Mouse (Mus musculus) thymus, adult 2 months (tissue): Measurements from ENCODE around the gene Plekhh3.
"Not testable (repeated sequence)": the region's sequence is repeated elsewhere in the genome, so short reads cannot be mapped to it uniquely, and the experiment has no call there.

ENCODE experiments used
- CTCF ChIP-seq: fragments of 200-500 bp; IDR thresholded peaks from 2 replicates; pipeline ENCODE4 v1.5.1; 2012; ENCODE audit warnings: mild to moderate bottlenecking, control low read depth, low read length, moderate library complexity, borderline replicate concordance; ENCODE audit not compliant: control insufficient read depth, poor library complexity, insufficient read depth; ENCODE audit errors: extremely low read depth
- POLR2A ChIP-seq: fragments of 200-500 bp; IDR thresholded peaks from 2 replicates; pipeline ENCODE4 v1.6.1; 2012; ENCODE audit warnings: mild to moderate bottlenecking, low read length, control low read depth, moderate library complexity; ENCODE audit not compliant: control insufficient read depth, poor library complexity, insufficient read depth; ENCODE audit errors: extremely low read depth

GRCm38 (mm10) chr11:101125008-101125407, 46.1 kb downstream of the Plekhh3 start:
- TF ChIP-seq POLR2A, CTCF: not testable (repeated sequence)
